Mouse (Mus musculus) embryonic facial prominence, embryonic 10.5 days (tissue): ENCODE measurements at regions not wholly inside any gene's neighbourhood (a gene's known extent, or its start where the extent isn't known, plus 50 kb on each side); places are given as distances from the start of the nearest gene placed in this dataset.

Source experiments
- DNase-seq: peaks from one replicate; pipeline ENCODE4 v3.0.0-alpha.2; 2017; ENCODE audit warnings: low spot score
- H3K27ac ChIP-seq: fragments of 300-500 bp; sonication (generic); replicated peaks from 2 replicates; pipeline ENCODE4 v1.5.1; 2016; ENCODE audit warnings: mild to moderate bottlenecking
- H3K27me3 ChIP-seq: fragments of 300-500 bp; sonication (generic); replicated peaks from 2 replicates; pipeline ENCODE4 v1.6.1; 2016; ENCODE audit warnings: low read depth, mild to moderate bottlenecking; ENCODE audit not compliant: poor library complexity, severe bottlenecking
- H3K36me3 ChIP-seq: fragments of 300-500 bp; sonication (generic); replicated peaks from 2 replicates; pipeline ENCODE4 v1.6.1; 2016; ENCODE audit warnings: mild to moderate bottlenecking, moderate library complexity
- H3K4me1 ChIP-seq: fragments of 300-500 bp; sonication (generic); 2 replicates; pipeline ENCODE4 v1.6.1; 2016
- H3K4me3 ChIP-seq: fragments of 300-500 bp; sonication (generic); 2 replicates; pipeline ENCODE4 v1.5.1; 2016; ENCODE audit warnings: mild to moderate bottlenecking, moderate library complexity
- H3K9me3 ChIP-seq: fragments of 300-500 bp; sonication (generic); 2 replicates; pipeline ENCODE4 v1.6.1; 2016; ENCODE audit warnings: mild to moderate bottlenecking
- WGBS: fragments of 180-500 bp; shearing (Covaris S2); methylation state at CpG from one replicate; pipeline ENCODE4 v1.1.7; 2016; 5-methylcytosine and 5-hydroxymethylcytosine counted together

- H3K9me3 ChIP-seq = no peaks in the 10 kb centered on the region
- H3K4me3 ChIP-seq = no peak overlapping the region
- H3K36me3 ChIP-seq = no peaks in the 10 kb centered on the region
- H3K27me3 ChIP-seq = peaks cover 23% of the 10 kb centered on the region; the same call in 1 of the 2 replicates
- H3K27ac ChIP-seq = no peak overlapping the region; the same call in 1 of the 2 replicates
- no peak for DNase-seq
- WGBS = 73% methylated on average over 5 of the region's 5 CpGs
- H3K4me1 ChIP-seq = no peaks in the 10 kb centered on the region
Measured at GRCm38 (mm10) chr6:84325384-84326114, 268.2 kb downstream of the Cyp26b1 start.

DNA sequence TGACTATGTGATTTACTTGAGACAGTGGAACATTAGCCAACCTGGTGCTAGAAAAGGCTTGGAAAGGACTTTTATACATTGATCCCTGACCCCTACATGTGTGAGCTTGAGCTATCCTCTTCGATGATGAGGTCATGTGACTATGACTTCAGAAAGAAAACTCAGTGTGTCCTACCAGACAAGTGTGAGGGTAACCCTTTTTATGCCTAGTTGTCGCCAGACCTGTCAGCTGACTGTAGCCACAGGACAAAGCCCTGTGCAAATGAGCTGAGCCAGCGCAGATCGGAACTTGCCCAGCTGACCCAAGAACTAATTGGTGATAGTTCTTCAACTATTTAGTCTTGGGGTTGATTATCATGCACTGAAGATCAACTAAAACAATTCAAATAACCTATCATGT, 269.5 kb downstream of the Cyp26b1 start:
- H3K4me3 ChIP-seq = no peak overlapping the region
- WGBS = 91% methylated on average over 4 of the region's 4 CpGs
- H3K27ac ChIP-seq = no peak overlapping the region
- H3K4me1 ChIP-seq = no peaks in the 10 kb centered on the region
- DNase-seq = no peak
- H3K27me3 ChIP-seq = peaks cover 25% of the 10 kb centered on the region
- no peaks in the 10 kb centered on the region for H3K36me3 ChIP-seq
- no peaks in the 10 kb centered on the region for H3K9me3 ChIP-seq

DNA sequence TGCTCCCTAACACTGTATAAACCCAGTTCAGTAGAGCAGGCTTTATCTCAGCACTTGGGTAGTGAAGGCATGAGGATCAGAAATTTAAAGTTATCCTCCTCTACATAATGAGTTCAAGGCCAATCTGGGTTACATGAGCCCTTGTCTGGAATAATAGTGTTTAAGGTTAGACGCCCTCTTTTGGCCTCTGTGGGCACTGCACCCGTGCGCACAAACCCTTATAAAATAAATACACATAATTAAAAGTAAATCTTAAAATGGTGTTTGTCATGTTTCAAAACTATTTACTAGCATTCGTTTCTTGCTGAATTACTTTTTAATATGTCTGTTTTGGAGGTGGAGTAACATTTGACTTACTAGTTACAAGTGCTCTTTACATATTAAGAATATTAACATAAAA, 271.2 kb downstream of the Cyp26b1 start:
- Histone ChIP-seq H3K36me3 (no peaks in the 10 kb centered on the region), H3K4me1 (peaks cover 7% of the 10 kb centered on the region), H3K27ac (no peak overlapping the region), H3K27me3 (peaks cover 19% of the 10 kb centered on the region; the same call in 1 of the 2 replicates), H3K9me3 (no peaks in the 10 kb centered on the region), H3K4me3 (no peak overlapping the region)
- DNase-seq = no peak
- WGBS = 87% methylated on average over 4 of the region's 4 CpGs

- no peaks in the 10 kb centered on the region for H3K9me3 ChIP-seq
- WGBS = 74% methylated on average over 1 of the region's 1 CpGs
- peaks cover 7% of the 10 kb centered on the region for H3K4me1 ChIP-seq
- H3K27me3 ChIP-seq = peaks cover 12% of the 10 kb centered on the region; the same call in 1 of the 2 replicates
- peak; percentile 25 for DNase-seq
- no peak overlapping the region for H3K4me3 ChIP-seq
- H3K36me3 ChIP-seq = no peaks in the 10 kb centered on the region
- H3K27ac ChIP-seq = no peak overlapping the region
Measured at GRCm38 (mm10) chr6:84320586-84320985, 273.1 kb downstream of the Cyp26b1 start.

GRCm38 (mm10) chr6:84318774-84319173, 274.9 kb downstream of the Cyp26b1 start:
- no peak overlapping the region for H3K27ac ChIP-seq
- H3K36me3 ChIP-seq = no peaks in the 10 kb centered on the region
- H3K4me1 ChIP-seq = peaks cover 25% of the 10 kb centered on the region
- 40% methylated on average over 4 of the region's 4 CpGs for WGBS
- DNase-seq = peak; percentile 16
- H3K4me3 ChIP-seq = no peak overlapping the region
- peaks cover 12% of the 10 kb centered on the region; the same call in 1 of the 2 replicates for H3K27me3 ChIP-seq
- H3K9me3 ChIP-seq = no peaks in the 10 kb centered on the region

GRCm38 (mm10) chr6:84317026-84317425, 276.7 kb downstream of the Cyp26b1 start:
- Histone ChIP-seq H3K27ac (no peak overlapping the region), H3K9me3 (no peaks in the 10 kb centered on the region), H3K27me3 (peaks cover 25% of the 10 kb centered on the region; the same call in 1 of the 2 replicates), H3K36me3 (no peaks in the 10 kb centered on the region), H3K4me3 (no peak overlapping the region), H3K4me1 (peaks cover 33% of the 10 kb centered on the region)
- WGBS = 81% methylated on average over 1 of the region's 1 CpGs
- no peak for DNase-seq

DNA sequence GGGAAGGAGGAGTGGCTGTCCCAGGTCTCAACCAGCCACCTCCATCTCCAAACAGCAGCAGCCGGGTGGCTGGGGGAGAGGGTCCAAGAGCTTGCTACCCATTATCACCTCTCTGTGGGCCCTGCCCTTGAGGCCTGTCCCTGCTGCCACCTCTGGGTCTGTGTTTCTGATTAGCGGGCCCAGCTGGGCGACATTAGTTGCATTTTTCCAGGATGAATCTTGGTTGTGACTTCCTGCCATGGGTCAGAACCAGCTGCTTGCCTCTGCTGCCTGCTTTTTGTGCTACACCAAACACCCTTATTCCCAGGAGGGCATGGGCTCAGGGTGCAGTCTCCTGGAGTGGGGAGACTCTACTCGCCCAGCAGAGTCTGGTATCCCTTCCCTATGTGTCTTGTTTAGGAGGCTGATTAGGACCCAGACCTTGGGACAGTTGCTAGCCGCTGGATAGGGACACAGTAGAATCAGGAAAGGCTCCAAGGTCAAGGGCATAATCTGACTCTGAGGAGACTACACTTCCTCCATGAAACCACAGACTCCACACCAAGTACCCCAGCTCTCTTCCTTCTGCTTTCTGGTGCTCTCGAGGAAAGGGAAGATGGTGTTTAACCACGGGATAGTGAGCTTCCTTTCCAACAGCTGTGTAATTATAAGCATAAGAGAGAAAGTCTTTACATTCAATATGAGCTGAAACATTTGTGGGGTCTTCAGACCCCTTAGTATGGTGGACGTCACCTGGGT, 278.4 kb downstream of the Cyp26b1 start:
- 69% methylated on average over 8 of the region's 8 CpGs for WGBS
- H3K4me3 ChIP-seq = no peak overlapping the region
- peaks cover 13% of the 10 kb centered on the region; the same call in 1 of the 2 replicates for H3K27me3 ChIP-seq
- H3K9me3 ChIP-seq = no peaks in the 10 kb centered on the region
- H3K27ac ChIP-seq = peak overlapping the region; percentile 1; the same call in 1 of the 2 replicates
- no peaks in the 10 kb centered on the region for H3K36me3 ChIP-seq
- peak; percentile 29 for DNase-seq
- peaks cover 50% of the 10 kb centered on the region for H3K4me1 ChIP-seq

DNA sequence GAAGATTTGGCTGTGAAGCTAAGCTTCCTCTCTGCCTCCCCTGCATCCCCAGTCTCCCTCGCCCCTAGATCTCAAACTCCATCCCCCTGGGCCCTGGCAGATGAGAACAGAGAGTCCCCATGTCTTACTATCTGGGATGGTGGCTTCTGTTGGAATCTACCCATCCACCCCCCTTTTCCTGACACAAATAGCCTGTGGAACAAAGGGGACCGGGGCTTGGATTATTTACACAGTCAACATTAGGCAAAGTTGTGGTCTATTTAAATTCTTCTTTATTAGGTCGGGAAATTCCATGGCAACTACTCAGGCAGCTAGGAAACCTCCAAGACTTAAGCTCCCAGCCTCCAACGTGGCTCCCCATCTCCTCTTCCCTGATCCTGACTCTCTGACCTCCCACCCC, 279.9 kb downstream of the Cyp26b1 start:
- Histone ChIP-seq H3K36me3 (no peaks in the 10 kb centered on the region), H3K4me3 (no peak overlapping the region), H3K27me3 (peaks cover 19% of the 10 kb centered on the region; the same call in 1 of the 2 replicates), H3K27ac (no peak overlapping the region), H3K9me3 (no peaks in the 10 kb centered on the region), H3K4me1 (peaks cover 52% of the 10 kb centered on the region)
- WGBS = 37% methylated on average over 4 of the region's 4 CpGs
- DNase-seq = no peak

DNA sequence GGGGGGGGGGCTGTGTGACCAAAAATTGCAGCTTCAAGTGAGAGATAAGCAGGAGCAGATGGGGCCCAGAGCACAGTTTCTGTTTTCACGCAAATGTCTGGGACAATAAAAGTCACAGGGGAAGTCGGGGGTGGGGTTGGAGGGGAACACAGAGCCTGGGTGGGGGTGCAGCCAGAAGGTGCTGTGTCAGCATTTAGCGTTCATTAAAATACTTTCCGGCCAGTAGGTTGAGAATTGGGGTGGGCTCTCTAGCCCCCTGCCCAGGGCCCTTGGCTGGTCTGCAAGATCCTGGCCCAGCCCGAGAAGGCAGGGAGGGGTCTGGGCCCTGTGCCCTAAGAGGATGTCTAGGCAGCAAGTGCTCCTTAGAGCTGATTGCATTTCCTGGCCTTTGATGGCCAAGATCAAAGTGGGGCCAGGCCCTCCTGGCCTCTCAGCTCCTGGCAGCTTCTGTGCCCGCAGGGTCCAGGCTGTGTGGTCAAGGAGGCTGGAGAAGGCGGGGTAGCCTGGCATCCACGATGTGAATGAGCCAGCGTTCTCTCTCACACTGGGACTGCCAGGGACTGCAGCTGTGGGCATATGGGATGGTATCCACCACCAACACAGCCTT, 283.0 kb downstream of the Cyp26b1 start:
- peak overlapping the region; percentile 40 for H3K27ac ChIP-seq
- peaks cover 20% of the 10 kb centered on the region; the same call in 1 of the 2 replicates for H3K27me3 ChIP-seq
- no peak overlapping the region for H3K4me3 ChIP-seq
- peaks cover 52% of the 10 kb centered on the region for H3K4me1 ChIP-seq
- no peaks in the 10 kb centered on the region for H3K9me3 ChIP-seq
- WGBS = 56% methylated on average over 9 of the region's 9 CpGs
- DNase-seq = peak; percentile 53
- no peaks in the 10 kb centered on the region for H3K36me3 ChIP-seq

GRCm38 (mm10) chr6:84307556-84307955, 286.2 kb downstream of the Cyp26b1 start:
- H3K27me3 ChIP-seq = peaks cover 11% of the 10 kb centered on the region; the same call in 1 of the 2 replicates
- DNase-seq = no peak
- WGBS = 87% methylated on average over 3 of the region's 3 CpGs
- H3K9me3 ChIP-seq = no peaks in the 10 kb centered on the region
- H3K4me1 ChIP-seq = peaks cover 30% of the 10 kb centered on the region
- no peak overlapping the region for H3K27ac ChIP-seq
- H3K36me3 ChIP-seq = no peaks in the 10 kb centered on the region
- H3K4me3 ChIP-seq = no peak overlapping the region

DNA sequence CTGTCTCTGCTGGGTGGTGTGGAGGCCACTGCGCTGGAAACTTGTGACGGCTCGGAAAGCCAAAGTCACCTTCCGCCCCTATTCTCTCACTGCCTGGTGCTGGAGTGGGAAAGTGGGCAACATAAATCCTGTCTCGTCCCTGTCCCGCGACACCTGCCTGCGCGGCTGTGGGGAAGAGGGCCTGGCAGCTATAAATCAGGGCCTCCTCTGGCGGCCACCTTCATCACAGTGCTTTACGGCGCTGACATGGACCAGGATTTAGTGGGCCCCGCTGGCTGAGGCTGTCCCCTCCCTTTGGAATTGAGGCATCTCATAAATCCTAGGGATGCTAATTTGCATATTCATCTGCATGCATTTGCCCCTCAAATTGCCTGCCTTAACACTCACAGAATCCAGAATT, 287.1 kb downstream of the Cyp26b1 start:
- 0 out of 2 replicates have a peak, but pooled peaks cover 7% of the 10 kb centered on the region for H3K27me3 ChIP-seq
- no peaks in the 10 kb centered on the region for H3K36me3 ChIP-seq
- no peak overlapping the region for H3K4me3 ChIP-seq
- H3K27ac ChIP-seq = no peak overlapping the region
- no peak for DNase-seq
- H3K4me1 ChIP-seq = peaks cover 22% of the 10 kb centered on the region
- WGBS = 92% methylated on average over 13 of the region's 13 CpGs
- H3K9me3 ChIP-seq = no peaks in the 10 kb centered on the region

GRCm38 (mm10) chr6:84305093-84305492, 288.6 kb downstream of the Cyp26b1 start:
- Histone ChIP-seq H3K9me3 (no peaks in the 10 kb centered on the region), H3K4me1 (peaks cover 7% of the 10 kb centered on the region), H3K27ac (no peak overlapping the region), H3K4me3 (no peak overlapping the region), H3K36me3 (no peaks in the 10 kb centered on the region), H3K27me3 (0 out of 2 replicates have a peak, but pooled peaks cover 7% of the 10 kb centered on the region)
- WGBS = 81% methylated on average over 3 of the region's 3 CpGs
- DNase-seq = no peak
